Mouse (Mus musculus) heart, postnatal 0 days (tissue): ENCODE data around the gene Mip. TPM values are rescaled to one million over a fixed set of nuclear protein-coding genes. Genes with fewer than 3 reads are reported as not detected.
"Not testable (repeated sequence)": the region's sequence is repeated elsewhere in the genome, so short reads cannot be mapped to it uniquely, and the experiment has no call there.

Experiments used
- ATAC-seq: fragments of 200-750 bp; cut with Nextera tagmentation; 2 replicates; pipeline ENCODE4 v1.8.0; 2017; ENCODE audit warnings: low read depth, moderate number of reproducible peaks, moderate library complexity; ENCODE audit not compliant: insufficient read depth
- DNase-seq: peaks from one replicate; pipeline ENCODE4 v3.0.0-alpha.2; 2016; ENCODE audit warnings: low spot score
- H3K27ac ChIP-seq: fragments of 300-500 bp; sonication (generic); 2 replicates; pipeline ENCODE4 v1.5.1; 2014; ENCODE audit warnings: low read depth, mild to moderate bottlenecking
- H3K27me3 ChIP-seq: fragments of 300-500 bp; sonication (generic); 2 replicates; pipeline ENCODE4 v1.6.1; 2014; ENCODE audit warnings: low read length, mixed read lengths; ENCODE audit not compliant: control insufficient read depth, insufficient read depth
- H3K36me3 ChIP-seq: fragments of 300-500 bp; sonication (generic); replicated peaks from 2 replicates; pipeline ENCODE4 v1.6.1; 2014; ENCODE audit warnings: low read length, mixed read lengths; ENCODE audit not compliant: control insufficient read depth, insufficient read depth
- H3K4me1 ChIP-seq: fragments of 300-500 bp; sonication (generic); 2 replicates; pipeline ENCODE4 v1.6.1; 2014; ENCODE audit warnings: antibody characterized with exemption; ENCODE audit not compliant: control insufficient read depth, insufficient read depth
- H3K4me2 ChIP-seq: fragments of 300-500 bp; sonication (generic); 2 replicates; pipeline ENCODE4 v1.6.1; 2014; ENCODE audit warnings: low read depth, mild to moderate bottlenecking, low read length, moderate library complexity
- H3K4me3 ChIP-seq: fragments of 300-500 bp; sonication (generic); 2 replicates; pipeline ENCODE4 v1.5.1; 2014; ENCODE audit warnings: low read depth, low read length
- H3K9ac ChIP-seq: fragments of 300-500 bp; sonication (generic); replicated peaks from 2 replicates; pipeline ENCODE4 v1.6.1; 2014; ENCODE audit warnings: low read depth, low read length, mixed read lengths
- H3K9me3 ChIP-seq: fragments of 300-500 bp; sonication (generic); replicated peaks from 2 replicates; pipeline ENCODE4 v1.6.1; 2016; ENCODE audit warnings: low read length; ENCODE audit not compliant: control insufficient read depth
- CTCF ChIP-seq: IDR thresholded peaks from 2 replicates; pipeline ENCODE4 v1.5.1; 2016; ENCODE audit warnings: antibody characterized with exemption, control low read depth, low read depth
- EP300 ChIP-seq: IDR thresholded peaks from 2 replicates; pipeline ENCODE4 v1.6.1; 2016; ENCODE audit warnings: antibody characterized with exemption, low read depth
- WGBS: fragments of 180-500 bp; shearing (Covaris S2); extraction: QIAGEN DNeasy Blood & Tissue Kit; methylation state at CpG from one replicate; pipeline ENCODE4 v1.1.7; 2014; 5-methylcytosine and 5-hydroxymethylcytosine counted together
- polyA plus RNA-seq: library from polyadenylated mRNA; unstranded; fragments of >200 nt; fragmentation: Nextera tagmentation; extraction: Ambion mirVana; gene quantifications from 2 replicates; pipeline ENCODE4 v1.2.1, GENCODE M21; 2015
- total RNA-seq: library from RNA; depleted of rRNA; stranded (reverse); fragments of >200 nt; gene quantifications from 2 replicates; pipeline ENCODE4 v1.2.3, GENCODE M21; 2014; ENCODE audit warnings: low replicate concordance

Mip gene
- total and polyA plus RNA-seq, 2 experiments from 2014 or later = not detected

- Histone ChIP-seq H3K27ac (peak overlapping the region; percentile 37; the same call in 1 of the 2 replicates), H3K27me3 (no peaks in the 10 kb centered on the region), H3K4me3 (peak overlapping the region; percentile 63), H3K9me3 (no peaks in the 10 kb centered on the region), H3K4me1 (peaks cover 10% of the 10 kb centered on the region), H3K36me3 (0 out of 2 replicates have a peak, but pooled peaks cover 3% of the 10 kb centered on the region), H3K4me2 (peak overlapping the region; percentile 86), H3K9ac (peak overlapping the region; percentile 61; the same call in 1 of the 2 replicates)
- DNase-seq (no peak), ATAC-seq (no peak)
- no peak for TF ChIP-seq EP300
- TF ChIP-seq CTCF = no peak
- 45% methylated on average over 6 of the region's 6 CpGs for WGBS
Observed at GRCm38 (mm10) chr10:128212148-128212547, 13.5 kb upstream of the Mip start.

GRCm38 (mm10) chr10:128212871-128213323, 12.7 kb upstream of the Mip start:
- Histone ChIP-seq H3K27ac (no peak overlapping the region), H3K36me3 (0 out of 2 replicates have a peak, but pooled peaks cover 3% of the 10 kb centered on the region), H3K4me1 (peaks cover 10% of the 10 kb centered on the region), H3K4me2 (peak overlapping the region; percentile 63), H3K4me3 (peak overlapping the region; percentile 36), H3K9me3 (no peaks in the 10 kb centered on the region), H3K27me3 (no peaks in the 10 kb centered on the region), H3K9ac (0 out of 2 replicates have a peak overlapping the region, but pooled peaks have one; percentile 9)
- DNase-seq (peak; percentile 71), ATAC-seq (peak; percentile 68)
- TF ChIP-seq EP300 (no peak), CTCF (peak; percentile 69)
- under 1% methylated on average over 18 of the region's 18 CpGs for WGBS

- WGBS = 83% methylated on average over 4 of the region's 4 CpGs
- H3K4me1 ChIP-seq = peaks cover 10% of the 10 kb centered on the region
- H3K4me3 ChIP-seq, H3K27ac ChIP-seq, H3K4me2 ChIP-seq, H3K9ac ChIP-seq, H3K9me3 ChIP-seq, H3K36me3 ChIP-seq, ATAC-seq, DNase-seq, H3K27me3 ChIP-seq: not testable (repeated sequence)
Observed at GRCm38 (mm10) chr10:128214112-128214511, 11.5 kb upstream of the Mip start.

- TF ChIP-seq EP300 (no peak), CTCF (no peak)
- no peak for ATAC-seq
- WGBS = 72% methylated on average over 5 of the region's 5 CpGs
Observed at GRCm38 (mm10) chr10:128214981-128215380, 10.7 kb upstream of the Mip start.

GRCm38 (mm10) chr10:128218387-128219117, 7.1 kb upstream of the Mip start:
- DNase-seq (no peak), ATAC-seq (no peak)
- Histone ChIP-seq H3K9ac (no peak overlapping the region), H3K4me2 (no peak overlapping the region), H3K36me3 (no peaks in the 10 kb centered on the region), H3K27me3 (no peaks in the 10 kb centered on the region), H3K4me1 (no peaks in the 10 kb centered on the region), H3K27ac (no peak overlapping the region), H3K4me3 (no peak overlapping the region), H3K9me3 (no peaks in the 10 kb centered on the region)
- TF ChIP-seq EP300 (no peak), CTCF (no peak)
- 88% methylated on average over 18 of the region's 18 CpGs for WGBS

More at GRCm38 (mm10) chr10:128214981-128215380, 10.7 kb upstream of the Mip start:
- Histone ChIP-seq H3K27ac (no peak overlapping the region), H3K4me1 (peaks cover 10% of the 10 kb centered on the region), H3K4me3 (no peak overlapping the region), H3K36me3 (no peaks in the 10 kb centered on the region), H3K4me2 (no peak overlapping the region), H3K27me3 (no peaks in the 10 kb centered on the region), H3K9me3 (no peaks in the 10 kb centered on the region), H3K9ac (no peak overlapping the region)
- DNase-seq = no peak
